Mouse (Mus musculus): Measurements from ENCODE around the gene Cdk19.
A peak's percentile ranks its signal among the peaks of the same experiment; 100 is the strongest.

- TF ChIP-seq POLR2A (IDR thresholded peaks at IDR 0.05; ENCODE audit: insufficient read depth, low read length) = no peak
- no peak for TF ChIP-seq CTCF (IDR thresholded peaks at IDR 0.05; ENCODE audit: low read depth, low read length)
- peak; percentile 100 for TF ChIP-seq EP300 (IDR thresholded peaks at IDR 0.05; ENCODE audit: insufficient read depth, low read depth, low read length)
These were observed 160.2 kb downstream of the Cdk19 start for GRCm38 (mm10) chr10:40499314-40500252.

Measured in ES-Bruce4 (cell line).